Mouse (Mus musculus) Patski (cell line): ENCODE data around the gene Olfr354. TPM values are rescaled to one million over a fixed set of nuclear protein-coding genes. Genes with fewer than 3 reads are reported as not detected.

Source experiments
- ATAC-seq: fragments of 100-300 bp; one replicate; pipeline ENCODE4 v1.8.0; 2021
- CTCF ChIA-PET: fragments of 350-600 bp; sonication (Branson Sonifier 250); formaldehyde crosslinking; loops from one replicate; lab custom pipeline; 2022; ENCODE audit warnings: inconsistent platforms; lab: Charles Lee
- POLR2A ChIA-PET: fragments of 350-600 bp; sonication (Branson Sonifier 250); formaldehyde crosslinking; loops from one replicate; lab custom pipeline; 2022; ENCODE audit warnings: antibody characterized with exemption, inconsistent platforms; lab: Charles Lee
- DNase-seq: peaks from one replicate; pipeline ENCODE4 v3.0.0-alpha.2; 2011; ENCODE audit warnings: low read depth, low spot score
- H3K27me3 ChIP-seq: fragments of 371-371 bp; one replicate; pipeline ENCODE4 v1.5.1; 2021
- CTCF ChIP-seq: fragments of 100-300 bp; IDR thresholded peaks from one replicate; pipeline ENCODE4 v1.5.1; 2021
- in situ Hi-C: fragments of 300-500 bp; cut with MboI; formaldehyde crosslinking; loops from 3 replicates; pipeline ENCODE4 v1.11.1; 2018; ENCODE audit warnings: low pct_unique_long_range_greater_than_20kb, mixed read lengths
- polyA plus RNA-seq: library from polyadenylated mRNA; unstranded; gene quantifications from one replicate; pipeline ENCODE4 v1.2.3, GENCODE M21; 2021

Gene Olfr354
- polyA plus RNA-seq = not detected

DNA sequence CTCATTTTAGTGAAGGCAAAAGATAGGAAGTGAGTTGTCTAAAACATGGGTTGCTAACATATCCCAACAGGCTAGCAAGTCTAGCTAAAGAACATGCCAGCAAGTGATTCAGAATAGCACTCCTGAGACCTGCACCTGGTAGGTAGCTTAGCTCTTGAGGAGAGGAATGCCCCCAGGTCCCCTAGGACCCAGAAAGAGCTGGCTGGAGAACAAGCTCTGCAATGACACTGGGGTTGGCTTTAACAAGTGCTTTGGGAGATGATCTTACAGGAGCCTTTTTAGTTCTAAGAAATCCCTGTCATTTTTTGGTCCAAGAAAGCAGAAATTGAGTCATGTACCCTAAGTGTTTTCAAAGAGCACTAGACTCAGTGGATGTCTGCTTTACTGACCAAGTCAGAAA, at the start of gene Olfr354:
Gene Olfr354 (plus strand): TSS at position 301 of the 400 bp plus-strand sequence.
- no peak for TF ChIP-seq CTCF
- H3K27me3 ChIP-seq = no peaks in the 10 kb centered on the region
- DNase-seq (no peak), ATAC-seq (no peak)
- CTCF ChIA-PET = no interaction called here
- in situ Hi-C loops = no loop called here
- POLR2A ChIA-PET = no interaction called here

DNA sequence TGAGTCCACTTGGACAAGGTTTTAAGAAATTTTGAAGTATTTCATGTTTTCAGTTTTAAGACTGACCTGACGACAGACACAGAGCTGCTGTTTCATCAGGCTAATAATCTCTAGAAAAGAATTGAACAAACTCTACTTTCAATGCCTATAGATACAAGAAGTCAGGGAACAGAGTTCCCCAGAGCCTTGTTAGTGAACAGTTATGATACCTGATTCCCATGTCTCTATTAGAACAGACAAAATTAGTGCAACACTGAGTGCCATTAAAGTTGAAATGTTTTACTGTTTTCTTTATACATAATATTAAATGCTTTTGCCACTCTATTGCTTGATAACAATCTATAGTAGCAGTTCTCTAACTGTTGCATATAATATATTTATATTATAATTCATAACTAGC, 42.9 kb upstream of the Olfr354 start, which contains the start of gene Olfr351:
Gene Olfr351 (minus strand): TSS at position 101 of the 400 bp plus-strand sequence.
- POLR2A ChIA-PET = no interaction called here
- no peak for ATAC-seq
- in situ Hi-C loops = no loop called here
- DNase-seq = no peak
- H3K27me3 ChIP-seq = no peaks in the 10 kb centered on the region
- CTCF ChIA-PET = no interaction called here
- TF ChIP-seq CTCF = no peak

DNA sequence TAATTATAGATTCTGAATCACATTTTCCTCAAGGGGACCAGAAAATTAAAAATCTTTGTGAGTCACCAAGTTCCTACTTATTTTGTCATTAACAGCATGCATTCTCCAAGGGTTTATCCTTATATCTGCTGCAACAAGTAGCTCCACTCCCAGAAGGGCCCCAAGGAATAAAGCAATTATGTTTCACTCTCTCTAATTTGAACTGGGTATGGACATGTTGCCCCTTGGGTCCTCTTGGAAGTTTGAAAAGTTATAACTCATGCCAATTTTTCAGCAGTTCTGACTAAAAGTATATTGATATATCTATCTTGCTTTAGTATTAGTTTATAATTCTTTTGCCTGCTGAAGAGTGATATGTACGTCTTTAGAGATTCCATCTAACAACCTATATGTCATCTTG, 37.3 kb upstream of the Olfr354 start, which contains the start of gene Olfr352:
Gene Olfr352 (plus strand): TSS at position 301 of the 400 bp plus-strand sequence.
- no peak for TF ChIP-seq CTCF
- ChIA-PET CTCF (no interaction called here), POLR2A (no interaction called here)
- in situ Hi-C loops = no loop called here
- ATAC-seq (no peak), DNase-seq (no peak)
- H3K27me3 ChIP-seq = no peaks in the 10 kb centered on the region

DNA sequence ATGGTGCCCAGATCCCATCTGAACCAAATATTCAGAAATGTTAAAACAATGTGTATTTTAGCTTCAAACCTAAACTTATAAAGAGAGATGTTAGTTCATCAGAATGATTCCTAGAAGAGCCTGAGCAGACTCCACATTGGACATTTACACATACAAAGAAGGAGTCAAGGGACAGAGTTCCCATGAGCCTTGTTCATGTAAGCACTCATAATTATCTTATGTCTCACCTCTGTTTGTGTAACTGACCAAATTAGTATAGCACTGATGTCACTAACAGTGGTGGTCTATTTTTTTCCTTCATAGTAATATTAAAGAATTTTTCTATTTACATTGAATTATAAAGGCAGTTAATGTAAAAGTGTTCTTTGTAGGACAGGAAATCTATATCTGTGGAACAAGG, 12.6 kb upstream of the Olfr354 start, which contains the start of gene Olfr353:
Gene Olfr353 (minus strand): TSS at position 101 of the 400 bp plus-strand sequence.
- CTCF ChIA-PET = no interaction called here
- DNase-seq = no peak

DNA sequence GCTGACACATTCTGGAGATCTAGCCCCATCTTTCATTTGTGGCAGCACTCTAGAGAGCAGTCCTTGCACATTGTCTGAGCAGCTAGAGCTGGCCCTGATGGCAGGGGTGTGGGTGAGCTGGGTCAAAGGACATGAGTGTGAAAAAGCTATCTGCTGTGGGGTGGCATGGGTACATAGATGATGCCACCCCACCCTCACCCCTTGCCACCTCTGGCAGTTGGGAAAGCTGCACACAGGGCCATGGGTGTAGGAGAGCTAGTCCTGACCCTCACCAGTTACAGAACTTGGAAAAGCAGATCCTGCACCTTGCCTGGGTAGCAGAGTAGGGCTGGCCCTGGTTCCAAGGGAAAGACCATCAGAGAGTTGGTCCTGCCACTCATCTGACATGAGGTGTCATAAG, 8.4 kb upstream of the Olfr354 start:
- no peak for TF ChIP-seq CTCF
- no peaks in the 10 kb centered on the region for H3K27me3 ChIP-seq
- DNase-seq = no peak
- no peak for ATAC-seq
- in situ Hi-C loops = no loop called here
- POLR2A ChIA-PET = no interaction called here
- CTCF ChIA-PET = no interaction called here

More for the DNA sequence above, 12.6 kb upstream of the Olfr354 start, which contains the start of gene Olfr353:
- no peak for TF ChIP-seq CTCF
- no peak for ATAC-seq
- in situ Hi-C loops = no loop called here
- H3K27me3 ChIP-seq = no peaks in the 10 kb centered on the region
- POLR2A ChIA-PET = no interaction called here

DNA sequence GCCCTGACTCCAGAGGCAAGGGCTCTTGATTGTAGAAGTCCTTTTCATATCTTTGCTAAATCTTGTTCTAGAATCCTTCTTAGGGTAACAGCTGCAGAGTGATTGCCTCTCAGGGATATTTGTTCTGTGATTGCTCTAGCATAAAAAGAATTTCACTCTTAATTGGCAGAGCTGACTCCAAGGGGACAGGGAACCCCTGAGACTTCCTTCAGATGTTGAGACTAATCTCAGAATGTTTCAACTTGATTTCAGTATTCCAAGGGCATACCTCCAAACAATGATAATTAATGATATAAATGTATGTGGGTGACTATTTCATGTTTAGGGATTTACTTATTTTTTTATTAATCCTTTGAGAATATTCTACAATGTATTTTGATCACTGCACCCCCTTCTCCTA, 23.3 kb downstream of the Olfr354 start, which contains the start of gene Olfr355:
Gene Olfr355 (minus strand): TSS at position 101 of the 400 bp plus-strand sequence.
- CTCF ChIA-PET = no interaction called here
- no peak for DNase-seq
- no peaks in the 10 kb centered on the region for H3K27me3 ChIP-seq

DNA sequence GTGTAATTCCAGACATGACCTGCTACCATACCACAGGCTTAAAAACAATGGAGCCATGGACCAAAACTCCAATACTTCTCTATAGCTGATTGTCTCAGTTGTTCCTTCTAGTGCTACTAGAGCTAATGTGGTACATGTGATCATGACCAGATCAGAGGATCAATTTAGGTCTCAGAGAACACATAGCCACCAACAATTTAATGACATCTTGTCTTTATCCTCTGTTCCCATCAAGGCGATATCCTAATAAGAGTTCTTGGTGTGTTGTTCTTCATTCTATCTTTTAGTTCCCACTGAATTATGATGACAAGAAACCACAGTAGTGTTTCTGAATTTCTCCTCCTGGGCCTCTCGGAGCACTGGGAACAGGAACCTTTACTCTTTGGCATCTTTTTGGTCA, 31.3 kb downstream of the Olfr354 start, which contains the start of gene Olfr356:
Gene Olfr356 (plus strand): TSS at position 301 of the 400 bp plus-strand sequence.
- ChIA-PET CTCF (no interaction called here), POLR2A (no interaction called here)
- no peak for ATAC-seq
- in situ Hi-C loops = no loop called here
- no peak for TF ChIP-seq CTCF
- no peaks in the 10 kb centered on the region for H3K27me3 ChIP-seq
- no peak for DNase-seq

More for the DNA sequence above, 23.3 kb downstream of the Olfr354 start, which contains the start of gene Olfr355:
- in situ Hi-C loops = no loop called here
- no peak for ATAC-seq
- TF ChIP-seq CTCF = no peak
- POLR2A ChIA-PET = no interaction called here

Other genes starting within 250 kb of the Olfr354 start
- not detected for gene Olfr346, start 219.9 kb upstream of the Olfr354 start, polyA plus RNA-seq
- not detected for gene Olfr347, start 173.8 kb upstream of the Olfr354 start, polyA plus RNA-seq
- gene Olfr348, start 121.4 kb upstream of the Olfr354 start, polyA plus RNA-seq = not detected
- gene Olfr50, start 115.1 kb upstream of the Olfr354 start, polyA plus RNA-seq = not detected
- not detected for gene Olfr3, start 88.6 kb upstream of the Olfr354 start, polyA plus RNA-seq
- not detected for gene Olfr350, start 59.4 kb upstream of the Olfr354 start, polyA plus RNA-seq
- gene Olfr351, start 43.0 kb upstream of the Olfr354 start, polyA plus RNA-seq = 0.06 TPM
- gene Olfr352, start 37.2 kb upstream of the Olfr354 start, polyA plus RNA-seq = not detected
- not detected for gene Olfr353, start 12.7 kb upstream of the Olfr354 start, polyA plus RNA-seq
- gene Olfr355, start 23.2 kb downstream of the Olfr354 start, polyA plus RNA-seq = not detected
- gene Olfr356, start 31.4 kb downstream of the Olfr354 start, polyA plus RNA-seq = not detected
- gene Olfr357, start 88.1 kb downstream of the Olfr354 start, polyA plus RNA-seq = not detected
- not detected for gene Olfr358, start 103.7 kb downstream of the Olfr354 start, polyA plus RNA-seq
- not detected for gene Olfr360, start 160.1 kb downstream of the Olfr354 start, polyA plus RNA-seq
- gene Olfr361, start 183.6 kb downstream of the Olfr354 start, polyA plus RNA-seq = not detected
- gene Olfr362, start 212.2 kb downstream of the Olfr354 start, polyA plus RNA-seq = not detected
- not detected for gene Olfr364-ps1, start 233.6 kb downstream of the Olfr354 start, polyA plus RNA-seq